Mouse (Mus musculus) embryonic fibroblast, embryonic 13.5 days (primary cell): ENCODE data around the gene Lcp1.

Source experiments
- CTCF ChIP-seq: IDR thresholded peaks from 2 replicates; pipeline ENCODE4 v1.5.1; 2011; ENCODE audit warnings: mild to moderate bottlenecking, control low read depth, low read length, moderate library complexity, borderline replicate concordance; ENCODE audit not compliant: insufficient read depth
- POLR2A ChIP-seq: IDR thresholded peaks from 2 replicates; pipeline ENCODE4 v1.6.1; 2011; ENCODE audit warnings: low read depth, mild to moderate bottlenecking, control low read depth, low read length, moderate library complexity

DNA sequence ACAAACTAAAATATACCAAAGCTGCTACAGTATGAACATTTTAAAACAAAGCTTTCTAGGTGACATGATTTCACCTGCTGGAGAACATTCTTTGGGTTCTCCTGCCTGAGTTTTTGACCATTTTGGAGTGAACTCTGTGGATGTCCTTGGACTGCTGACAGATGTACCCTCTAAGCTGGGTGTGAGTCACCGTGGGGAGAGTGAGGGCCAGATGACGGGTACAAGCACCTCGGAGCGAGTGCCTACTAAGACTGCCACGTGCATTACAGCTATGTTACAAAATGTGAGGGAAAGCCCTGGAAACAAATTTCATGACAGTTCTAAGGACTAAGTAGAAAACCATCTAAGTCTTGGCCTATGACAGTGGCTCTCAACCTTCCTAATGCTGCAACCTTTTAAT lies 138.6 kb downstream of the Lcp1 start:
- TF ChIP-seq CTCF (no peak), POLR2A (no peak)
